Mouse (Mus musculus) forelimb bud, embryonic 11.5 days (tissue): Measurements from ENCODE around the gene Olfml3.

Experiments used
- DNase-seq: peaks from one replicate; pipeline ENCODE4 v3.0.0-alpha.2; 2012; ENCODE audit warnings: low read depth, low spot score

Olfml3 gene

GRCm38 (mm10) chr3:103740342-103740741 lies 2.5 kb upstream of the Olfml3 start:
- DNase-seq, result no peak

DNA sequence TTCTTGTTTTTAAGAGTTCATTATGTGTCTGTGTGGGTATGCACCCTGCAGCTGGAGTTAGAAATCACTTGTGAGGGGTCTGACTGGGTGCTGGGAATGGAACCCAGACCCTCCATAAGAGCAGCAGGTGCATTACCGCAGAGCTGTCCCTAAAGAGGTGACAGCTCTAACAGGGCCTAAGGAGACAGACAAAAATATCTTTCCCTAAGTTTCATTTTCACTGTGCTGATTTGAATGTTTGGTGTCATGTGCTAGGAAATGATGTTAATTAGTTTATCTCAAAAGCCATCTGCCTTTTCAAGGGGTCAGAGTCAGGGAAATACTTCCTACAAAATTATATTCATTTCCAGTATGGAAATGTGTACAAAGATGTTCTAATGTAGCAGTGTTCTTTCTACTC lies 1.5 kb upstream of the Olfml3 start, which contains the start of gene Gm10964:
Gene Gm10964 (plus strand): TSS at position 38 of the 400 bp plus-strand sequence.
- no peak for DNase-seq

DNA sequence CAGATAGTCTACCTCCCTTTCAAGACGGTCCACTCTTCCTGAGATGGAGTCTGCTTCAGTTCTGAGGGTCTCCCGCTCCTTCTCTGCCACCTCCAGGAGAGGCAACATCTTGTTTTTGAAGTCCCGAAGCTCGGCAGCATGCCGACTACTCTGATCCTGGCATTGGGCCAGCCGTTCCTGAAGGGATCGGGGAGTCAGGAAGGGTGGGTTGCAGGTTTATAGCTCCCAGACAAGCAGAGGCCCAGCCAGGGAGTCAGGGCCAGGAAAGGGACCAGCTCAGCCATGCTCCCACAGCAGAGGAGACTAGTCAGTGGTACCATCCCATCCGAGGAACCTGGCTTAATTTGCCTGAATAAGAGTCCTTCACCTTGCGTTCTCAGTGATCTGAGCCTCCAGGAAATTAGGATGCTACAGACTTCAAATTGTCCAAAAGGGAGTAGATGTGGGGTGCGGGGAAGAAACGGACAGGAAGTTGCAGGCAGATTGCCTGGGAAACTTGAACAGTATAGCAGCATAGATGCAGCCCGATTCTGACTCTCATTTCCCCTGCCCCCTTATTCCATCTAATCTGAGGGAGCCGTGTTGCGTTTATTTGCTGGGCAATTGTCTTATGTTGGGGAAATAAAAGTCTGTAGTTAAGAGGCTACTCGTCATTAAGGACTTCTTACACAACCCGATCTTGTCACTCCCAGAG lies 593 bp downstream of the Olfml3 start:
- peak; percentile 34 for DNase-seq

DNA sequence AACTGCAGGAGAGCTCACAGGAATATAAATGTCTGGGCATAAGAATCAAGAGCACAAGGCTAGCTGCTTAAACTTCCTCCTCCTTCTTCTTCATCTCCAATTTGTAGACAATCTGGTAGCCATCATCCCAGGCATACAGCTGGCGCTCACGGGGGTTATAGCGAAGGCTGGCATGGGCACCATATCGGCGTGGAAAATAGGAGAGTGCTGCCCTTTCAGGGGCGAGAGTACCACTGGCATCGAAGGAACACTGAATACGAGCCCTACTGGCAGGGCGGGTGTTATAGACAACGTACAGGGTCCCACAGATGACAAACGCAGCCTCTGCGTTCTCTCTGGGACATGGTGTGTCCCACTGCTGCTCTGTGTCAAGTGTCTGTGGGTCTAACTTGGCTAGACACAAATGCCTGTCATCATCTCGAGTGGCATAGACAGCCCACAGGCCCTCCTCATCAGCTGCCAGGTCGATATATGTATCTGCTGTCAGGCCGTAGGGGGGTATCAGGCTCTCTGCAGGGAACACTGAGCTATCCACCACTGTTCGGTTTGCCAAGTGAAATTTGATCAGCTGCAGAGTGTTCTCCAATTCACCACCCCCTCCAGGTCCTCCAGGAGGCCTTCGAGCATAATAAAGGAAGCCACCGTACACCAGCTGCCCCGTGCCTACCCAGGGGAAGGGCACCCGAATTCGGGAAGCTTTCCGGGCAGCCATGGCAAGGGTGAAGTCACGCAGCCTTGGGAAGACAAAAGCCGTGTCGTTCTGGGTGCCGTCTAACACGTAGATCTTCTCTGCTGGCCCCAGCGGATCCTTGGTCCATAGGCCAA lies 1.8 kb downstream of the Olfml3 start:
- DNase-seq, result no peak

DNA sequence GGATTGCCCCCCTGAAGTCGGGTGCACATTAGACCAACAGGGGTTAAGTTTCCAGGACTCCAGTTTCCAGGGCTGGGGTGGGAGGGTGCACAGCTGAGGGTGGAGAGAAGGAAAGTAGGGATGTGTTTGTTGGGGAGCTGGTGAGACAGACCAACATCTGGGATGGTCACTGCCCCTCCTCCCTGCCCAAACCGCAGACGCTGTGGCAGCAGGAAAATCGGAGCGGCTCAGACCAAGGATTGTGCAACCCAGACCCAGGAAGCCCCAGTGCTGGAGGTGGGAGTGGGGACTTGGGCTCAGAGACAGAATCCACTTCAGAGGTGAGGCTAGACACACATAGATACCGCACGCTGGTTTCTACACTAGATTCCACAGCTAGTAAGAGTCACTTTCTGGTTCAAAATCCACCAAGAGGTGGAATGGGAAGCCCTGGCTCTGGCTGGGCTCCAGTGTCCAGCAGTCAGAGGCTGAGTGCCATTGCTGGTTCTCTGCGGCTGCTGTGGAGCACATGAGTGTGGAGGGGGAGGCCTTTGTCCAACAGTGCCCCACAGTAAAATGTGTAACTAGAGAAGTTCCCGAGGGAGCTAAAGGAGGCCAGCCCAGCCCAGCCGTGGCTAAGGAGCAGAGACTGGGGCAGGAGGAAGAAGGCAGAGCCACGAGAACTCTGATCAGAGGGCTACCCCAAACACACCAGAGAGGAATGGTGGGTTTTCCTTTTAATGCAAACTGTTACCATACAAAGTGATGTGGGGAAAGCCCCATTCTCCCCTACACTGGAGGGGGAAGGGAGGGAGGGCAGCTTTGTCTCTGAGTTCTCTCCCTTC lies 2.9 kb downstream of the Olfml3 start:
- peak; percentile 73 for DNase-seq

GRCm38 (mm10) chr3:103733799-103734695 lies 3.8 kb downstream of the Olfml3 start:
- DNase-seq, result peak; percentile 57

- DNase-seq, result no peak
These were observed 4.6 kb downstream of the Olfml3 start for GRCm38 (mm10) chr3:103733176-103733575.

DNA sequence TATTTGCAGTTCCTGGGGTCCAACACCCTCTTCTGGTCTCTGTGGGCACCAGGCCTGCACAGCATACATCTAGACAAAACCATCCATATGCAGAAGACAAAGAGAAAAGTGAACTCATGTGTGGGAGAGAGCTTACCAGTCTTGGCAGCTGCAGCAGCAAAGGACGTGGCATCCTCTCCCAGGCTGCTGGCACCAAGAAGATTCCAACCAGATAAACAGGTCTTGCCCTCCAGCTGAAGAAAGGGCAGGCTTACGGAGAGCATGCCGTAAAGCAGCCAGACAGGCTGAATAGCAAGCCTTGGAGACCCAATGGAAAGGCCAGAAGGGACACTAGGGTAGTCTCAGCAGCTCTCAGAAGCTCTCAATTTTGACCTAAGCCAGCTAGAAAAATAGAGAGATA lies 5.7 kb downstream of the Olfml3 start:
- DNase-seq, result no peak

- DNase-seq, result no peak
These were observed 8.0 kb downstream of the Olfml3 start for GRCm38 (mm10) chr3:103729850-103730249.

DNA sequence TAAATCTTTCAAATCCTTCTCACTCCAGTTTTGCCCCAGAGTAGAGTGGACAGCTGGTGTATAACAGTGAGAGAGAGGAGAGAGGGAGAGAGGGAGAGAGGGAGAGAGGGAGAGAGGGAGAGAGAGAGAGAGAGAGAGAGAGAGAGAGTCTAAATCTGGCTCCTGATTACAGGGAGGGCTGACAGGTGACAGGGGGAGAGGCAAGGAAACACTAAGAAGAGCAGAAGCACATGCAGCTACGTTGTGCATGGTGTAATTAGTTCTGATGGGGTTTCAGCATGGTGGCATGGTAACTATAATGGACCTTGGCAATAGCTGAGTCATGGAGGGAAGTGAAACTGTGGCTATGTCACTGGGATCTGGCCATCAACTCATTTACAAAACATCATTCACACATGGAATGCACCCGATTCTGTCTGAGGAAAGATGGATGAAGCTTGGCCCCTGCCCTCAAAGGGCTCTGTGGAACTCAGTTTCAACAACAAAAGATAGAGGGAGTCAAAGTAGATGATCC lies 9.9 kb downstream of the Olfml3 start:
- DNase-seq, result no peak

GRCm38 (mm10) chr3:103726642-103727041 lies 11.2 kb downstream of the Olfml3 start:
- no peak for DNase-seq

DNA sequence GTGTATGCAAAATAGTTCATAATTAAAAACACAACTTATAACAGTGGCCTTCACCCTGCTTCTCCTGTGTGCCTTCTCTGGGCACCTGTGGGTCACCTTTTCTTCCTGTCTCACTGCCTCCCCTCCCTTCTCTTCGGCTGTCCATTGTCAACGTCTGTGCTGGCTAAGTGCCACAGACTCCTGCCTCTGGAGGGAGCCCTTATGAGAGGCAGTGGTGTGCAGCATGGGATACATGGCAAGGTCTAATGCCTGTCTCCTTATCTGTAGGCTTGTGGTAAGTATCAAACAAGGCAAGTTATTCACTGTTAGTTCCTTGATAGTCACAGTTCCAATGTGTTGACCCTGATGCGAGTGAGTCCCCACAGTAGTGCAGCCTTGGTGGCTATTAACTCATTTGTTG lies 13.7 kb downstream of the Olfml3 start:
- DNase-seq, result no peak

- DNase-seq, result no peak
These were observed 19.1 kb downstream of the Olfml3 start for GRCm38 (mm10) chr3:103718728-103719127.

- DNase-seq, result no peak
These were observed 20.7 kb downstream of the Olfml3 start for GRCm38 (mm10) chr3:103716774-103717760.

DNA sequence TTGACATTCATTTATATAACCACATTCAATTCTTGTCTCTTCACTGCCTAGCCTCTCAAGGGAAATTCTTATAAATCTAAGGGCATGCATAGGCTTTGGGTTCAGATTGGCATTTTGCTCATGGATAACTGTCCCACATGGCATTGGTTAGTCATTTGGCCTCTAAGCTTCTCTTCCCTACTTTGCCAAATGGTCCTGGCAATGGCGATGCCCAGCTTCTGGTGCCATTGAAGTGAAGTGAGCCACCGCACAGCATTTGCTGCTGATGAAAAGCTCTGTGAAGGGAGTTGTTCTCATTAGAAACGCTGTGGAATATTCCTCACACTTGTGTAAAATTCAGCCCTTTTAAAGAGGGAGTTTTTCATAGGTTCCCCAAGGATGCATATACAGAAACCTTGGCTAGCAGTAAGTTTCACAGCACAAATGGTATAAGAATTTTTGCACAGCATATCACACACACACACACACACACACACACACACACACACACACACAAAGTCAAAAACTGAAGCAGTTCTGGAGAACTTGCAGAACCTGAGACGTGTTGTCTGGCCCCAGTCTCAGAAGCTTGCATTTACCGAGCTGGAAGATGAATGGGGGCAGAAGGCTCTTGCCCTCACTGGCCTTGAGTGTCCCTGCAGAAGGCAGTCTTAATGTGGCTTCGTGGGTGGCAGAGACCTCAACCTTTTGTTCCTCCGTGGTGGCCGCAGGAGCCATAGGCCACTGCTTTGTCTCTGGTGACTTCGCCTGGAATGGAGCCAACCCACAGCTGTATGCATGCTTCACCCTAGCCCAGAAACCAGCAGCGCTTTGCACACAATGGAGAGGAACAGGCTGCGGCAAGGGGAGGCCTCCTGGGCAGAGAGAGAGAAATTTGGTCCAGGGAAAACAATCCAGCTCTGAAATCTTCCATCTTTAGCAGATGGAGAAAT lies 21.8 kb downstream of the Olfml3 start:
- no peak for DNase-seq

- DNase-seq, result no peak
These were observed 22.9 kb downstream of the Olfml3 start for GRCm38 (mm10) chr3:103714942-103715341.

GRCm38 (mm10) chr3:103714236-103714875 lies 23.4 kb downstream of the Olfml3 start:
- DNase-seq, result no peak

DNA sequence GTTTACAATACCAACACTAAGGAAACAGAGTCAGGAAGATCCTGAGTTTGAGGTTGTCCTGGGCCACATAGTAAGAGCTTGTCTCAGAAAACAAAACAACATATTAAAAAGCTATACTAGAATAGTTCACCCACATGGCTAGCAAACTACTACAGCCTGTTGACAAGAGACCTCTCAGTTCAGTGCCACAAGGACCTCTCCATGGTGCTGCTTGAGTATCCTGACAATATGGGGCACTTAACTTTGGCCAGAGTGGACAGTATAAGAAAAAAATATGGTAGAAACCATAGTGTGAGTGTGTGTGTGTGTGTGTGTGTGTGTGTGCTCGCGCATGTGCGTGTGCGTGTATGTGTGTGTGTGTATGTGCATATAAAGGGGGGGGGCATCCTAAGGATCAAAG lies 25.6 kb downstream of the Olfml3 start:
- no peak for DNase-seq
